Mouse (Mus musculus): ENCODE data around the gene Asb4. TPM values are rescaled to one million over a fixed set of nuclear protein-coding genes. Genes with fewer than 3 reads are reported as not detected.
A peak's percentile ranks its signal among the peaks of the same experiment; 100 is the strongest.

Asb4 gene
- polyA plus RNA-seq, 1 experiment: 19.1 TPM

DNA sequence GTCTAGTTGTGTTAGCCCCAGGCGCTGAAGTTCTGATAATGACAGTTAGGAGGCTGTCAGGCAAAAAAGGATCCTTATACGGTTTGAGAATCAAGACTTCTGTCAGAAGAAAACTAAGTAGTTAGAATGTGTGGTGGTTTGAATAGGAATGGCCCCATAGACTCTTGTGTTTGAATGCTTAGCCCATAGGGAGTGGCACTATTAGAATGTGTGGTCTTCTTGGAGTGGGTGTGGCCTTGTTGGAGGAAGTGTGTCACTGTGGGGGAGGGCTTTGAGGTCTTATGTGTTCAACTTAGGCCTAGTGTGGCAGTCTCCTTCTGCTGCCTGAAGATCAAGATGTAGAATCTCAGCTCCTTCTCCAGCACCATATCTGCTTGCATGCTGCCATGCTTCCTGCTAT lies 43.8 kb downstream of the Asb4 start:
- DNase-seq (ENCODE audit: low read depth): no peak

DNA sequence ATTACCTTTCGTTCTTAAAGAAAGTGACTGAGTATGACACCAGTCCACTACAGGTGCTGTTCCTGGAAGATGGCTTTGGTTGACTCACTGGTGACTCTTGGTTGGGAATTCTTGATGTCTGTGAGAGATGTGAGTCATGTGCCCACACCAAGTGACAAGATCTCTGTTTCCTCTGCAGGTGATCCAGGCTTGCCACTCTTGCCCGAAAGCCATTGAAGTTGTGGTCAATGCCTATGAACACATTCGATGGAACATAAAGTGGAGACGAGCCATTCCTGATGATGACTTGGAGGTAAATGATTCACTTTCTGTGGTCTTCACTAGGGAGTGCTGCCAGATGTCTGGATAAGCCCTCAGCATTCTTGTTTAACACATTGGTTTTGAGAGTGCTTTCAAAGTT lies 46.4 kb downstream of the Asb4 start:
- TF ChIP-seq POLR2A (IDR thresholded peaks at IDR 0.05; ENCODE audit: borderline replicate concordance, extremely low read depth, insufficient read depth, insufficient read length, poor library complexity, severe bottlenecking) (no peak), CTCF (IDR thresholded peaks at IDR 0.05; ENCODE audit: borderline replicate concordance, extremely low read depth, insufficient read depth, insufficient read length) (no peak)
- no peak for DNase-seq (ENCODE audit: low read depth)

More for the DNA sequence above, 43.8 kb downstream of the Asb4 start:
- TF ChIP-seq CTCF (IDR thresholded peaks at IDR 0.05; ENCODE audit: borderline replicate concordance, extremely low read depth, insufficient read depth, insufficient read length) (no peak), POLR2A (IDR thresholded peaks at IDR 0.05; ENCODE audit: borderline replicate concordance, extremely low read depth, insufficient read depth, insufficient read length, poor library complexity, severe bottlenecking) (no peak)

DNA sequence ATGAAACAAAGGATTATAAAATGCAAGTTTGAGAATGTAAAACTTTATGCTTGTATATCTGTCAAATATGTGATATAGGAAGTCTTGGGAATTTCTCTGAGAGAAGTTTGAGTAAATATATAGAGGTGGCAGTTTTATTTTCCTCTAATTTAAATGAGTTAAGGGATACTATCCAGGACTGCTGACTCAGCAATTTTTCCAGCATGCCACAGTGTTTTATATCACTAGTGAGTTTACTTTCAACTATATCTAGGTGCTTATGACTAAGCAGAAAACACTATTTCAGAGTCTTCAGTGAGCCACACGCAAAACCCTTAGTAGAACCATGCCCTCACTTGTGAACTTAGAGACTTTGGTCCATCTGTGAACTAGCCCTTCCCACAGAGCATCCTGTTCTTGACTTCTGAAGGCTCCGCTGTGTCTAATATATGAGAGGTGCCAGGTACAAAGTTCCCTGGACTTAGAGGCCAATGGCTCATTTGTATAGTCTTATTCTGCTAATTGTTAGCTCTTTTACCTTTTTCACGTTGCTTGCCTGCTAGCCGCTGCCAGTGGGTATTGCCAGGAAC lies 46.9 kb downstream of the Asb4 start:
- no peak for DNase-seq (ENCODE audit: low read depth)
- TF ChIP-seq CTCF (IDR thresholded peaks at IDR 0.05; ENCODE audit: borderline replicate concordance, extremely low read depth, insufficient read depth, insufficient read length) (no peak), POLR2A (IDR thresholded peaks at IDR 0.05; ENCODE audit: borderline replicate concordance, extremely low read depth, insufficient read depth, insufficient read length, poor library complexity, severe bottlenecking) (no peak)

DNA sequence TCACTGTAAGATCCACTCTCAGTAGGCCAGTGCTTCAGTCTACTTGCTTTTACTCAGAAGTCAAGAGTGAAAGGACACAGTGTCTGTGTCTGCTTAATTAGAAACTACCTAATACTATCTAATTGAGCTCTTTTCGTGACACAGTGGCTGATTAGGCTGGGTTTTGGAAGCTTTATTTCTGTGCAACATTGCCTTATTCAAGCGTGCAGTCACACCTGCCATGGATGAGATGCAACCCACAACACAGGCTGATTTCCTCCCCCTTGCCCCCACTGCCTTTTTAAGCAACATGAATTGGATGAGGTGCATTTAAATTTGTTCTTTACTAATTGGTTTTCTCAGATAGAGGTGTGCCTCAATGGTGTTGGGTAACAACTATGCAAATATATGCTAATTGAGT lies 50.7 kb downstream of the Asb4 start:
- no peak for TF ChIP-seq CTCF (IDR thresholded peaks at IDR 0.05; ENCODE audit: borderline replicate concordance, extremely low read depth, insufficient read depth, insufficient read length)
- TF ChIP-seq POLR2A (IDR thresholded peaks at IDR 0.05; ENCODE audit: borderline replicate concordance, extremely low read depth, insufficient read depth, insufficient read length, poor library complexity, severe bottlenecking): no peak
- peak; percentile 72 for DNase-seq (ENCODE audit: low read depth)

DNA sequence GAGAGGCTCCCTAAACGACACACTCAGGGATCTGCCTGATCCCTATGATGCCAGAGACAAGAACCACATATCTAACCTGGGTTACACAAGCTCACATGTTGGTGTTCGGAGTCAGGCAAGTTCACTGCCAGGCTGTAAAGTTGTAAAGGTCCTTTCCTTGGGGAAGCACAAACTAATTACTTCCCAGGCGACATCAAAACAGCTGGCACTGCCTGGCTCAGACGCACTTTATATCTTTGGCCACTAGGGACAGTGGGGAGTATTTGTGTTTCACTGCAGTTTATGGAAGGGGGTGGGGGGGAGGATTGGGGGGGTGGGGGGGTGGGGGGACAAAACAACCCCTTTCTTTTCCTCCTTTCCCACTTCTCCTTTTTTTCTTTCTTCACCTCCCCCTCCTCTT lies 54.6 kb downstream of the Asb4 start:
- DNase-seq (ENCODE audit: low read depth): no peak
- TF ChIP-seq CTCF (IDR thresholded peaks at IDR 0.05; ENCODE audit: borderline replicate concordance, extremely low read depth, insufficient read depth, insufficient read length) (peak; percentile 54; the same call in 1 of the 2 replicates), POLR2A (IDR thresholded peaks at IDR 0.05; ENCODE audit: borderline replicate concordance, extremely low read depth, insufficient read depth, insufficient read length, poor library complexity, severe bottlenecking) (no peak)

DNA sequence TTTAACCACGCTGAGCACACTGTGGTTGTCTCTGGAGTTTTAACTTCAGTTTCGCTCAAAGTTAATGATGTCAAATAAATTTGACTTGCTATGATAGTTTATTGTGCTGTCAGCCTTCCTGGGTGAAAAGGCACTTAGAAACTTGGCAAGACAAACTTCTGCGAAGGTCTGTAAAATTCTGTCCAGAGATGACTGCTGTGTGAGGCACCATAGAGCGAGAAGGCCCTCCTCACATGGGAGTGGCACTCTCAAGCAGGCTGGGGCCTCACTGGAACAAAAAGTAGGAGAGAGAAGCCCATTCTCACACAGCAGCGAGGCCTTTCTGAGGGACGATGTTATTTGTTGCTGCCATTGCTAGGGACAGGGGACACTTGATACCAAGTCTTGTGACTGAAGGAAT lies 58.0 kb downstream of the Asb4 start:
- DNase-seq (ENCODE audit: low read depth): no peak

DNA sequence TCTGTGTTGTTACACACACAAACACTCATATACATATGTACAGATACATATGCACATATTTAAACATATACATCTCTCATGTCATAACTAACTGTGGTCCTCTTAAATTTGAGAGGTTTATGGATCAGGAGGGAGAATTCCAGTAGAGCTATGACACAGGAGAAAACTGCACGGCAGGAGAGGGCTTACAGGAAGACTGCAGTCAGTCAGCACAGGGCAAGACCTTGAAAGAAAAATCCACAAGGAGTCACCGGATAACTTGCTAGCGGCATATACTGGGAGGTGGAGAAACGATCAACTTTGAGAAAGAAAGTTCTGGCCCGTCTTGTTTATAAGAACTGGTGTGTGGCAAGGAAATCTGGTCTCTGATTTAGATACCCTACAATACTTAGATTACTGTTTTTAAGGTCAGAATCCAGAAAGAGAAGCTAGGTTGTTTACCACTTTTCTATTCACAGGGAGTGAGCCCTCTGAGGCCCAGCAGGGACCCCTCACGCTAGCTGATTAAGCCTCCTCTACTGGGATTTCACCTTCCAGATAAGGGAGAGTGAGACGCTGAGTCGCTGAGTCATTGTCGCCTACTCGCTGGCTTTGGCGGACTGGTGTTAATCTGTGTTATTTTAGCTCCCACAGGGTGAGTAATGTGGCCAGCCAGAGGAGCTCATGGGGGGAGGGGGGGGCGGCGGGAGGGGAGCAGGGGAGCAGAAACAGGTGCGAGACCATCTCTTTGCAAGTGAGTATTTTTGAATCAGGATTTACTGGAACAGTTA lies 59.3 kb downstream of the Asb4 start:
- DNase-seq (ENCODE audit: low read depth): peak; percentile 46
- no peak for TF ChIP-seq POLR2A (IDR thresholded peaks at IDR 0.05; ENCODE audit: borderline replicate concordance, extremely low read depth, insufficient read depth, insufficient read length, poor library complexity, severe bottlenecking)
- no peak for TF ChIP-seq CTCF (IDR thresholded peaks at IDR 0.05; ENCODE audit: borderline replicate concordance, extremely low read depth, insufficient read depth, insufficient read length)

More for the DNA sequence above, 58.0 kb downstream of the Asb4 start:
- TF ChIP-seq POLR2A (IDR thresholded peaks at IDR 0.05; ENCODE audit: borderline replicate concordance, extremely low read depth, insufficient read depth, insufficient read length, poor library complexity, severe bottlenecking) (no peak), CTCF (IDR thresholded peaks at IDR 0.05; ENCODE audit: borderline replicate concordance, extremely low read depth, insufficient read depth, insufficient read length) (no peak)

DNA sequence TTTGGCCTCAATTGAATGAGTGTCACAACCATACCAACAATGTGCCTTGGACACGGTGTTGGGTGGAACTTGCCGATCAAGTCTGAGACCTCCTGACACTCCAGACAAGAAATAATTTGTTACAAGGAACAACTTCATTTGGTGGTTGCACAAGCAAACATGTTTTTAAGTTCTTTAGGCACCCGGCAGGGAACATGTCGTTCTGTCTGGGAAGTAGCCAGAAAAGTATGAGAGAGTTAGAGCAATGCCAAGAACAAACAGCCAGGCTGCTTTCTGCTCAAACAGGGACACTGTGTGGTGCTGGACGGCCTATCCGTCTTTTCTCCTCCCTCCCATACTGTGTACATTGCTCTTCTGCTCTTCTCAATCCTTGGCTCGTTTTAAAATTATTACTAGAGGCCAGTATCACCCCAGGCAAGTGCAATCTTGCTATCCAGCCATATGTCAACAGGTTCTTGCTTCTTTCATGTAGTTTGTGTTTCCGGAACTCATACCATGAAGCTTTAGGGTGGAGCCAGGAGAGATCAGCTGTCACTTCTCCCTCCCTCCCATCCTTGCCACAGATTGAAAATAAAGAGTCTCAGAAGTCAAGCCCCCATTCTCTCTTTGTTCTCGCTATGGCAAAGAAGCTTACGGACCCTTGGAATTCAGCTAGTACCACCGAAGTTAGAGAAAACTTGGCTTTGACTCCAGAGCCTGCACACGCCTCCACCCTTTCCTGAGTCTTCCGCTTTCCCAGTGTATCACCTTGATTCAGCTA lies 60.1 kb downstream of the Asb4 start:
- TF ChIP-seq CTCF (IDR thresholded peaks at IDR 0.05; ENCODE audit: borderline replicate concordance, extremely low read depth, insufficient read depth, insufficient read length): no peak
- no peak for TF ChIP-seq POLR2A (IDR thresholded peaks at IDR 0.05; ENCODE audit: borderline replicate concordance, extremely low read depth, insufficient read depth, insufficient read length, poor library complexity, severe bottlenecking)

DNA sequence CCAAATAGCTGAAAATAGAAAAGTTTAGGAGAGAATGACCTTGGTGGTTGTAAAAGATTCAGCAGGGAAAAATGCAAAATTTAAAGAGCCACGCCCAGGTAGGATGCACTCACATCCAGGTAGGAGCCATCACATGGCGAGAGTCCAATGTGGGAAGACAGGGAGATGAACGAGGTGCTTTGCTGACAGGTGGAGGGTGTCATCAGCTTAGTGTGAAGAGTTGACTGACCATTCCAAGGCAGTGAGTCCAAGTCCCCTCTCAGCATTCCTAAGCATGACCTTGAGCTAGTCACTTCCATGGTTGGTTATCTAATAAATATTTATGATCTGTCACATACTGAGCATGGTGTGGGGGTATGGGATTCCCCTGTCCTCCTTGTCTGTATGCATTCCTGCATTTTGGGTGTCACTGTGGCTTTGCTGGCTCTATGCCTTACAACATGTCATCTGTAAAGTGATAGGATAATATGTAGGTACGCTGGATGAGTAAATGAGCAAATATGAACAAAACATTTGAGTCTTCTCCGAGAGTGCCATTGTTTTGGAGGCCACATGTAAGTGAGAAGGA lies 61.2 kb downstream of the Asb4 start:
- TF ChIP-seq POLR2A (IDR thresholded peaks at IDR 0.05; ENCODE audit: borderline replicate concordance, extremely low read depth, insufficient read depth, insufficient read length, poor library complexity, severe bottlenecking) (no peak), CTCF (IDR thresholded peaks at IDR 0.05; ENCODE audit: borderline replicate concordance, extremely low read depth, insufficient read depth, insufficient read length) (no peak)

More for the DNA sequence above, 60.1 kb downstream of the Asb4 start:
- peak; percentile 54 for DNase-seq (ENCODE audit: low read depth)

DNA sequence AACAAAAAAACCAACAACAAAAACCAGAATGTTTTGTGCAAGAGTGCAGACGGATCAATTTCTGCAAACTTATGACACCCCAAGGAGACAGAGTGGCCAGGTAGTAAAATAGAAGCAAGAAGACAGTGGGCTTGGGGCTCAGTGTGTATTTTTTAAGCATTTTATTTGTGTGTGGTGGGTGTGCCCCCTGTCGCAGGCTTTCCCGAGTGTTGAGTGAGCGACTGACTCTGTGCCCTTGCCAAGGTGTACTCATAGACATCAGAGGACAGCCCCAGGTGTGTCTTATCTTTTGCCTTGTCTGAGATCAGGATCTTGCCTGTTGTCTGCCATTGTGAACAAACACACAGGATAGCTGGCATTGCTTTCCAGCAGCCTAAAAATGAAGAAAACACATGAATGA lies 63.8 kb downstream of the Asb4 start:
- DNase-seq (ENCODE audit: low read depth): no peak
- no peak for TF ChIP-seq POLR2A (IDR thresholded peaks at IDR 0.05; ENCODE audit: borderline replicate concordance, extremely low read depth, insufficient read depth, insufficient read length, poor library complexity, severe bottlenecking)
- TF ChIP-seq CTCF (IDR thresholded peaks at IDR 0.05; ENCODE audit: borderline replicate concordance, extremely low read depth, insufficient read depth, insufficient read length): no peak

More for the DNA sequence above, 61.2 kb downstream of the Asb4 start:
- no peak for DNase-seq (ENCODE audit: low read depth)

DNA sequence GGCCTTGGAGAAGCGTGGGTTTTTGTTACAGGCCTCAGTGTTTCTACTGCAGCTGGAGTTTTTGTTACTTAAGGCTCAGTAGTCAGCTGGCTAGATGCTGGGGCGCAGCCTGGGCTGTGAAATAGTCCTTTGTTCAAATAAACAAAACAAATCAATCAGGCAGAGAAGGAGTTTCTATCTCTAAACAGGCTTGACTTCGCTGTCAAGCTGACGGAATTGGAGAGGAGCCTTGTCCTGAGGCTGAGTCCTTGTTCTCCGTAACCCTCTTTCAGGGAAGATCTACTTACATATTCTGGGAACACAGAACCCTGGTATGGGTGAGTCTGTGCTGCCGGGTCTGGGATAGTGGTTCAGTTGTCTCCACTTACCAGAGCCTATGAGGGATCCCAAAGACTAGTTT lies 64.4 kb downstream of the Asb4 start:
- TF ChIP-seq CTCF (IDR thresholded peaks at IDR 0.05; ENCODE audit: borderline replicate concordance, extremely low read depth, insufficient read depth, insufficient read length) (no peak), POLR2A (IDR thresholded peaks at IDR 0.05; ENCODE audit: borderline replicate concordance, extremely low read depth, insufficient read depth, insufficient read length, poor library complexity, severe bottlenecking) (no peak)
- DNase-seq (ENCODE audit: low read depth): peak; percentile 81
